Mouse (Mus musculus) thymus, postnatal 0 days (tissue): ENCODE measurements around the gene Metap1. TPM values are rescaled to one million over a fixed set of nuclear protein-coding genes. Genes with fewer than 3 reads are reported as not detected.

ENCODE experiments used
- DNase-seq: peaks from one replicate; pipeline ENCODE4 v3.0.0-alpha.2; 2015; ENCODE audit warnings: low spot score
- polyA plus RNA-seq: library from polyadenylated mRNA; unstranded; fragments of >200 nt; fragmentation: Nextera tagmentation; extraction: Ambion mirVana; gene quantifications from 2 replicates; pipeline ENCODE4 v1.2.1, GENCODE M21; 2015

Gene Metap1
- polyA plus RNA-seq, result 32.8 and 36.3 TPM in 2 replicates

DNA sequence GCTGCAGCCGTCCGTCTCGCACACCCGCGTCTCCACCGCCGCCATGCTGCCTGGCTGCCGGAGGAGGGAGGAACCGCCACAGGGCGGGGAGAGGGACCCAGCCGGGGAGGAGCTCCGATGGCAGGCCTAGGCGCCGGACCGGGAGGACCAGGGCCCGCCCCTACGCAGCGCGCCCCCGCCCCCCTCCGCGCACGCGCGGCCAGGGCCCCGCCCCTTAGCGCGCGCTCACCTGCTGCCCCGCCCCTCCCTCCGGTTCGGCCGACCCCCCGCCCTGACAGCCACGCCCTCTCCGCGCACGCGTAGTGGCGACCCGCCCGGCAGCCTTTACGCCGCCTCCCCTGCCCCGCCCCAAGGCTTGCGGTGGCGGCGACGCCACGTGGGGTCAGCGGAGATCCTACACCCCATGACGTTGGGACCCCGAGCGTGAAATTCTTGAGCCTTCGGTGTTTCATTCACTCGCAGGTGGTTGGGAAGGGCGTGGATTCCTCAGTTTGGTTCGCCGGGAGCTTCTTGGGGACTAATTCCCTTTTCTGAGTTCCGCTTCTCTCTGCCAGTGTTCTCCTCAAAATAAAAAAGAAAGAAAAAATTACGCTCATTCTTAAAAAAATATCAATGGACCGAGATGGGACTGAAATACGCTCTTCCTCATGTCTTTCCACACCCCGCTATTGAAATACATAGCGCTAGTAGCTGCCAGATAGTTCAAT is at the start of gene Metap1:
Gene Metap1, minus strand, starts transcription at position 189 of the 707 bp plus-strand sequence.
- DNase-seq, result peak; percentile 96

DNA sequence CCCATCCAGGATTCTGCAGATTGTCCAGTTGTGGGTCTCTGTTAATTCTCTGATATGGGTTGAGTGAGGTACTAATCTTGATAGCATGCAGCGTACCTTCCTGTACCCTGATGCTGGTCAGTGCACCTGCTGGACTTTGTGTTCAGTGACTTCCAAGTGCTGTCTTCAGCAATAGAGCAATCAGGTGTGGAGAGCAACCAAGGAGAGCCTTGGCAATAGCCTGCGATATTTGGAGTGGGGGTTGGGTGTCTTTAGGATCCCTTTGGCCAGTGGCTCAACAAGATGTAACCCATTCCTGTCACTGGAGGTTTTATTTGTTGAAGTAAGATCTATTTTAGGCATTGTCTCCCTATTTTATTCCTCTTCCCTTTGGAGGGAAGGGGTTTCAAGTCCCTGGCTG is 46.7 kb upstream of the Metap1 start:
- no peak for DNase-seq

DNA sequence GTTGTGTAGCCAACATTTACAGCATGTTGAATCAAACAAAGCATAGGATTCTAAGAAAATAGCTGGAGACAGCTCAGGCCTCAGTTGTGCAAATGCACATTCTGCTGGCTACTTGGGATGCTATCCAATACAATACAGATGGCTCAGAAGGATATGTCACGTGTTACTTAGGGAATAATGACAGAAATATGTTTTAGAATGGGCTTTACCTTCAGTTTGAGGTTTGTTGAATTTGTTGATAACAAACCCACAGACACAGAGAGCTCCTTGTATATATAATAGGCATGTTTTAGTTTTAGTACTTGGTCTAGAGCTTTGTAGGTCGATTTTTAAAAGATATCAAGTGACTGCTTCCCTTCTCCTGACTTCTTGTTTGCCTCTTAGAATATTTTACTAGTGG is 43.4 kb upstream of the Metap1 start:
- no peak for DNase-seq

DNA sequence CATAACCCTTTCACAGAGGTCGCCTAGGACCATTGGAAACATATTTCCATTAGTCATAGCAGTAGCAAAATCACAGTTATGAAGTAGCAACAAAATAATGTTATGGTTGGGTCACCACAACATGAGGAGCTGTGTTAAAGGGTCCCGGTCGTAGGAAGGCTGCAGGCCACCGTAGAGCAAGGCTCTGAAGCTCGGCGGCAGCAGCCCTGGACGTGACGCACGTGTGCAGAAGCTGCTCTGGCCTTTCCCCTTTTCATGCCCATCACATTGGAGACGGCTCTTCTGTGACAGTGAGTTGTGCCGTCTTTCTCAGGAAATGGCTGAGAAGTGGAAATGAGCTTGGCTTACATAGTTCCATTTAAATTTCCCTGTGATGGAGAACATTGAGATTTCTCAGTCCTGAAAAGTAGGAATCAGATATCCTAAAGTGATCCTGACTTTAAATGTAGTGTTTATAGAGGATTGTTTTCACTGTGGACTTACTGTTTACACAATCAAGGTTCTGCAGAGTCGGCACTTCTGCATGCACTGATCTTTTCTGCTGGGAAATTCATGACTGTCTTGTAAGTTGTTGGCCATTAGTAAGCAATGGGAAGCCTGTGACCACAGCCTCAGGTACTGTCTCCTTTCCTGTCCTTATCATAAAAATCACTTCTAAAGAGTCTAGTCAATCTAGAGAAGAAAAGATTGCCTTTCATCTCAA is 42.3 kb upstream of the Metap1 start:
- no peak for DNase-seq

DNA sequence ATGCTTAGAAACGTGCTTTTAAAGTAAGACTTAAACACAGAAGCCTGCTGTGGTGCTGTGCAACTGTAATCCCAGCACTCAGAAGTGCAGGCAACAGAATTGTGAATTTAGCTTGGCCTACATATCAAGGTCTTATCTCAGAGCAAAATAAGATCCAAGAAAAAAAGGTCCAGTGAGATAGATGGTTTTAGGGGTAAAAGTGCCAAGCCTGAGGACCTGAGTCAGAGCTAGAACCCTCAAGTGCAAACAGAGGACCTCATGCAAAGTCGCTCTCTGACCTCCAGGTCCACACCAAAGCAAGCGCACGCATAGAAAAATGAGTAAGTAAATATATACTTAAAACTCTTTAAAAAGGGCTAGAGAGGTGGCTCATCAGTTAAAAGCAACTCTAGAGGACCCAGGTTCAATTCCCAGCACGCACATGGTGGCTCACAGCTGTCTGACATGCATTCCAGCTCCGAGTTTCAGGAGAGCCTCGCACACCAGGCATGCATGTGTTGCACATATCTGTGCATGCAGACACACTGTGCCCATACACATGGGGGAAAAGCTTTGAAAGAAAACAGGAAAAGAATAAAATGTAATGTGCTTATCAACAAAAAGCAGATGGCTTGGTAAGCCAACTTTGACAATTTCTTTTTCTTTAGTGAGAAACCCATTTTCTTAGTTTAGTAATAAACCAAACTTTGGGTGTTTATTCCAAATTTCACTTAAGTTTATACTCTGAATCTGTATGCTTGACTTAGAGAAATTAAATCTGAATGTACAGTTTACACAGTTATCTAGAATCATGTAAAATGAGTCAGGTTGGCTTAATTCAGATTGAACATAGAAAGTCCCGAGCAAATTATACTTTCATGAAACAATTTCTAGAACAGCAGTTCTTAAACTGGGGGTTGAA is 41.5 kb upstream of the Metap1 start:
- DNase-seq, result no peak

DNA sequence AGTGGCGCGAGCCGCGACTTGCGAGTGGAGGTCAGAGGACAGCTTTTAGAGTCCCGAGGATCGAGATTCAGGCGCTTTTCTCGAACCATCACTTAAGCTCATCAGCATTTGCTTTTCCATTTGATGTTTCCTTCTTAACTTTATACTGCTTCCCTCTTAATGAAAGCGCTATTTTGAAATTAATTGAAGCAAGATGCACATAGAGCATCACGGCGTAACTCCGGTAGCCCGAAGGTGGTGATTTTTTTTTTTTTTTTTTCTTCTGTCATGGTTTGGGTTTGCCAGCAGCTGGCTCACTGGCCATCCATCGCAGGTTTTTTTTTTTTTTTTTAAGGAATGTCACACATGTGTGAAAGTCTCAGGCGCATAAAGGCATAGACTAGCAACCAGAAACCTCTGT is 39.0 kb upstream of the Metap1 start:
- DNase-seq, result no peak

DNA sequence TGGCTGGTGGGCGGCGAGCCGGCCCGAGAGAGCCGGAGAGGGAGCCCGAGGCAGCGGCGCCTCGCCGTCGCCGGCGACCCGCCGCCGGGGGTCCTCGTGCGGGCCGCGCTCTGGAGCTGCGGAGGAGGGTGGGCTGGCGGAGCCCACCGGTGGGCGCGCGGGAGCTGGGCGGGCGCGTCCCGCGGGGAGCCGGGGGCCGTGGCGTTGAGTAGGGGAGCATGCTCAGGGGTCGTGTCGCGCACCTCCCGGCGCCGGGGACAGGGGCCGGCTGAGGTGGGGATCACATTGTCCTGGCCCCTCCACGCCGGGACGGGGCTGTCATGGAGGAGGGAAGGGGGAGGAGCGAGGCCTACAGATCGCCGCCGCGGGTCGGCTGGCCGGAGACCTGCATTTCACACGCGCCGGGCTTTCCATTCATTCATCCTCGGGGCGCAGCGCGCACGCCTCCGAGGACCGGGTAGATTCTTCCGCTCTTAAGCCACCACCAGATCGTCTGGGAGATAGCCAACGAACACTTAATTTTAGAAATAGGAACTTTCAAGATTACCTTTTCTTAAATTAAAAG is 38.4 kb upstream of the Metap1 start:
- peak; percentile 31 for DNase-seq

DNA sequence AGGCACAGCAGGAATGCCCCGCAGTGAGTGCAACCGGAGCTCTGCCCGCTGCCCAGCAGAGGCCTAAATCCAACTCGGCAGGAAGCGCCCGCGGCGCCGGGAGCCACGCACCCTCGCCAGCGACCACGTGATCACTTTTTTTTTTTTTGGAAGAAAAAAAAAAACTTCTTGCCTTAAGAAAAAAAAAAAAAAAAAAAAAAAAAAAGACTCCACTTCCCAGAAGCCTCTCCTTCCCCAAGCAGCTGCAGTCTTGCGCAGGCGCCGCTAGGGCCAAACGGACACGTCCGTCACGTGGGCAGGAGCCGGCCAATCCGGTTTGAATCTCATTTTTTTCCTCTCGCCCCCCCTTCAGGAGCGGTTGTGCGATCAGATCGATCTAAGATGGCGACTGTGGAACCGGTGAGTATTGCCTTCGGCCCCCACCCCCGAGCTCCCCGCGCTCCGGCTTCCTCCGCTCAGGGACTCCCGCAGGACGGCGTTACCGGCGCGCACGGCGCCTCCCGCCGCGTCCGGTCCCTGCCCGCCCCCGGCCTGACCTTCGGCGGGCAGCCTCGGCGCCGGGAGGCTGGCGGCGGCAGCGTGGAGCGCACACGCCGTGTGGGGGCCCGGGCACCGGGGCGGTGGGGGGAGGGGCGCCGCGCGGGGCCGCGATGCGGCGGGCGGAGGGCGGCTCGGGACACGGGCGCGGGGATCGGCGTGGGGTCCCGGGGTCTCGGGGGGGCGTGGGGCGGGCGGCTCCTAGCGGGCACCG is 37.8 kb upstream of the Metap1 start:
- DNase-seq, result peak; percentile 98

DNA sequence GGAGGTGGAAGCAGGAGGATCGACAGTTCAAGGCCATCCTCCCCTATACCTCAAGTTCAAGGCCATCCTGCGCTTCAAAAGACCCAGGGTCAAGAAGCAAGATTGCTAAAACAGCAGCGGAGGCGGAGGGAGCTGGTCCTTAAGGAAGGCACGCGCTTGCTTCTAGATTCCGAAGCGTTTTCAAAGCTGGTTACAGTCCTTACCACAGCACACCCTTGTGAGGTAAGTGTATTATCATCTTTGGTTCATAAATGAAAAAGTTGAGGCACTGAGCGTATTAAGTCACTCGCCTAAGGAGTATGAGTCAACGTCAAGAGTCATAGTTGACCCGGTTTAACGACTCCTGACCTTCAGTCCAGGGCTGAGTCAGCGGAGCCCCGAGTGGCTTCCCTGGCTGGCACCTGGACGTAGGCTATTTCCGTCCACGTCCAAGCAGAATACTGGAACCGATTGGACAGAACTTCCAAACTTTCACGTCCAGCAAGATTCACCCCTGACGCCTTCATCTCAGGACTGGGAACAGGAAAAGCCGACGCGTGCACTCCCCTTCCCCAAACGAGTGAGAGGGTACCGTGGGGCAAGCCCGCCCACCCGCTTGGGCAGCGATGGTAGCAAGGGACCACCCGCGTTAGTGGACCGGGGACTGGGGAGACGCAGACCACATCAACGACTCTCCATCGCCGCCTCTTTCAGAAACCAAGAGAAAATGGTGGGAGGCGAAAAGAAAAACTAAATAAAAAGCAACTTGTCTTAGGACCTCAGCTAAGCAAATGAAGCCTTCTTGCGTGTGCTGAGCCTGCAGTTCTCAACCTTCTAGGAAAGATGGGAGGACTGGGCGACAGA is 37.0 kb upstream of the Metap1 start, which contains the start of gene Eif4e:
Gene Eif4e, plus strand, starts transcription at position 107 of the 843 bp plus-strand sequence.
- DNase-seq, result peak; percentile 31

DNA sequence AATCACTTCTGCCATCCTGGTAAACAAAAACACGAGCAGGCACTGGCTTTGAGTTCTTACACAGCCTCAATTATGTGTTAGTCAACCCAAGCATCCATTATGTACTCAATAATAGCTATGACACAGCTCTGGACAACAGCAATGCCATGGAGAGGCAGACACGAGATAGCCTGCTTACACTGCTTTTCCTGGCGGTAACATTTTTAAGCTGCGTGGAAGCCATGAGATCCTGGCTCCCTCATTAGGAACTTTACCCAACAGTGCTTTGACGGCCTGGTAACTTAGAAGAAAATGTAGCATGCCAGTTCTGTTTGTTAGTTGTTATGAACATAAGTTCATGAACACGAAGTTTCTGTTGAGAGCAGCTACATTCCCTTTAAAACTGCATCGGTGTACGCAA is 36.2 kb upstream of the Metap1 start:
- no peak for DNase-seq

DNA sequence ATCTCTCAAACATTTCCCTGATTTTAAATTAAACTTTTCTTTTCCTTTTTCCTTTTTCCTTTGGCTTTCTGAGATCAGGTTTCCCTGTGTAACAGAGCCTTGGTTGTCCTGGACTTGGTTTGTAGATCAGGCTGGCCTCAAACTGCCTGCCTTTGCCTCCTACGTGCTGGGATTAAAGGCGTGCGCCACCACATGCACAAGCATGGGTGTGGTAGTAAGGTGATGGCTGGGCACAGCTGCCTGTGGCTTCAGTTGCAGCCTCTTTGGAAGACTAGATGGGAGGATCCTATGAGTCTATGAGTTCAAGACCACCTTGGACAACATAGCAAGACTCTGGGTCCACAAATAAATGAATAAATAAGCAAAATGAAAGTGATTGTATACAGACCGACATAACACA is 34.6 kb upstream of the Metap1 start:
- DNase-seq, result no peak

DNA sequence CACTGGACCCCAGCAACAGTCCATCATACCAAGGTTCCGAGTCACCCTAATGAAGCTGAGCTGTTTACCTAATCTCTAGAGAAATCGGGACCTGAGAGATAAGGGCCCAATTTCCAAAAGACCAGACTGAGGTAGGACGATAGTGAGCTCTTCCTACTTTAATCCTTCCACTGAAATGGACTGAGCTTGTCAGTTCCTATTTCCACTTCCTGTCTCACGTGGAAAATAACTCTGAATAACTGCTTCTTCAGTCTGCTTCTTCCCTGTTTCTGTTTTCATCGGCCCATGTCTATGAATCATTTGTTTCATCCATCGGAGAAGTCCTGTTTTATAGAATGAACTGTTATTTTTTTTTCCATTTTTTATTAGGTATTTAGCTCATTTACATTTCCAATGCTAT is 29.9 kb upstream of the Metap1 start:
- DNase-seq, result no peak

DNA sequence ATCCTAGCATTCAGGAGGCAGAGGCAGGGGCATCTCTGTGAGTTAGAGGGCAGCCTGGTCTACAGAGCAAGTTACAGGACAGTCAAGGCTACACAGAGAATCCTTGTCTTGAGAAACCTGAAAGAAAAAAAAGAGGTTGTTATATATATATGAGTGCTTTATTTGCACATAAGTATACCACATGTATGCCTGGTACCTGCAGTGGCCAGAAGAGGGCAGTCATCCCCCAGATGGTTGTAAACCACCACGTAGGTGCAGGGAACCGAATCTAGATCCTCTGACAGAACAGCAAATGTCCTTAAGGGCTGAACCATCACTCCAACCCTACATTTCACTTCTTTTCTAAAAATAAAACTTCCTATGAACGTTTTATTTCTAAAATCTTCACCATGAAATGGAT is 28.6 kb upstream of the Metap1 start:
- peak; percentile 28 for DNase-seq

DNA sequence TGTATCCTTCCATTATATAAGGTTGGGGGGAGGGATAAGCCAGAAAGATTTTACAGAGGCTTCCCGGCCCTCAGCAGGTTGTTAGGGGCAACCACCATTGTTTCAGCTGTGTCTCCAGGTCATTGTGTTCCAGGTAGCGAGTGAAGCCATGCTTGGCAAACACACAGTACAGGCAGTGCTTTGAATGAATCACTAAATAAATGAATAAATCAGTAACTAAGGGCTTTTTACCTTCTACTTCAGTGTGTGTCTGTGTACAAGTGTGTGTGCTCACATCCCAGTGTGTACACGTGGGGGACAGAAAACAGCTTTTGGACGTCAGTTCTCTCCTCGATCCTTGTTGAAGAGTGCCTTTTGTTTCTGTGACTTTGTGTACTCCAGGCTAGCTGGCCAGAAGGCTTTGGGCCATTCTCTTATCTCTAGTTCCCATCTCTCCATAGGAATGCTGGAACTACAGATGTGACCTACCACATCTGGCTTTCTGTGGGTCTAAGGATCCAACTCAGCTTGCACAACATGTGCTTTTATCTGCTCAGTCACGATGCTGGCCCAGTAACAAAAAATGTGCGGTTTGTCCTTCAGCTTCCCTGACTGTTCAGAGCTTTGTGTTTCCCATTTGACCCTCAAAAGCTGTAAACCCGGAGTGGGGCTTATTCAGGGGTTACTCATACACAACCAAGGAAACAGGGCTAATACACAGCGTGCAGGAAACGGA is 26.5 kb upstream of the Metap1 start:
- DNase-seq, result no peak

DNA sequence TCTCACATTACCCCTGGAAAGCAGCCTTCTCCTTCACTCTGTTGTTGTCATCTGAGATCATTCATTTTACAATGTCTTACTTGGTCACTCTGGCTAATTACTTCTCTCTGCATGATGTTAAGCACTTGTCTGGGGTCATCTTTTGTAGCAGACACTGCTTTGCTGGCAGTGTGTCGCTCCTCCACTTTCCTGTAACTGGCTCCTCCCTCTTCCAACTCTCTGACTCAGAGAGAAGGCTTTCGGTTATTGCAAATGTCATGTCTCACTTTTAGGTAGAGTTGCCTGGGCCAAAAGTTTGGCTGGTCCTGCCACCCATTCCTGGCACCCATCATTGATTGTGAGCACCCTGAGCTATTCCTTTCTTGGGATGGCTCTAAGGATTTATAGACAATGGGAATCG is 25.4 kb upstream of the Metap1 start:
- no peak for DNase-seq

DNA sequence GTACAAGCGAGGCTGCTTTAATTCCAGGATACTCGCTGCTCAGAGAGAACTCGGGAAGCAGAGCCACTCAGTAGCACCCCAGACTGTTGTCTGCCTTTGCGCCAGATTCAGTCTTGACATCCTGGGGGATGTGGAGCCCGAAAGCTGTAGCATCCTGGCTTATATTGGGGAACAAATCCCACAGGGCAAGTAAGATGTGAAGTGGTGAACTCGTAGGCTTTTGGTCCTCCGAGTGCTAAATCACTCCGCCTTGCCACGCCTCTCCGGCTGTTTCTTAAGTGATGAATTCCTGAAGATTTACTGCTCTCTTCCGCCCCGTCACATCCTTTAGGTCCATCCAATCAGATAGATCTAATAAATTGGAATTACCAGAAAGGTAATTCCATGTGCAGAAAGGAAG is 23.9 kb upstream of the Metap1 start:
- no peak for DNase-seq

DNA sequence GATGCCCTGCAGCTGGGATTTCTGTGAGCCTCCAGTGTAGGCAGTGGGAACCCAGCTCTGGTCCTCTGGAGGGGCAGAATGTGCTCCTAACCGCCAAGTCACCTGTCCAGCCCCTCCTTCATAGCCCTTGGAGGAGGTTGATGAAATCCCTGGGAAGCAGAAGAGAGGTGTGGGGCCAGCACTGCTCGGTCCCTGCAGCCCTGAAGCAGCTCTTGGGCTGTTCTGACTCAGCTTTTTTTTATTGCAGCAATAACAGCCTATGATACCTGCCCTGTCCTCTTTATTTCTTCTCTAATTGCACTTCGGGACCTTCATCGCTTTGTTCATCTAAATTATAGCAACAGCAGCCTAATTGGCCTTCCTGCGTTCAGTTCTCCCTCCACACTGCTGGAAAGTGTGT is 21.2 kb upstream of the Metap1 start:
- DNase-seq, result no peak

DNA sequence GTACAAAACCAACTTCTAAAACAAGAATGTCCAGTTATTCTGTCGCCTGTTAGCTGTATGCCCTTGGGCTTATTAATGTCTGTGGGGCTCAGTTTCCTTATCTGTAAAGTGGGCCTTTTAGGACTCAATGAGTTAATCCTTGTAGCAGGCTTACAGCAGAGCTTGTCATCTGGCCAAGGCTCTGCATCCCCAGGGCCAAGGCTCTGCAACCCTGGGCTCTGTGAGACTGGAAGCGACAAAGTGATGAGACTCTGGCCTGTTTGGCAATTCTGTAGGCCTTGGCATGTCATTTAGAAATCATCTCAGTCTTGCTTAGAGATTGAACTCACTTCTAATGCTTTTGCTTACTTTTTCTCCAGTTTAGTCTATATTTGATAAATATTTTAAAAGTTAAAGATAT is 20.3 kb upstream of the Metap1 start:
- DNase-seq, result no peak

DNA sequence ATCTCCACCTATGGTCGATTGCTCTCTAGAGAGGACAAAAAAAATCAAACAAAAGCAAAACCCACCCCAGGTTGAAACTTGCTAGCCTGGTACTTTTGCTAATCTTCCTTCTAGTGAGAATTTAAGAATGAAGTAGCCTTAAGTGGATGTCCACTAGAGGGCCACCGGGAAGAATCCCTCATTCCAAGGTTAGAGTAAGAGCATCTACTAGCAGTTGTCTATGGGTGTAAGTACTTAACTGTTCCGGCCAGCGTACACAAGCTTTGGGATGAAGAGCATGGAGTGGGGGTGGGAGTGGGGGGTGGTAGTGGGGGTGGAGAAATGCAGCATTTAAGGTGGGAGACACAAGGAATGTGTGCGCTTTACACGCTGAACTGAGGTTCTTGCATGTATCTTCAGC is 17.4 kb upstream of the Metap1 start:
- DNase-seq, result no peak
